Mouse (Mus musculus) thymus, postnatal 0 days (tissue): Measurements from ENCODE around the gene Kndc1. TPM values are rescaled to one million over a fixed set of nuclear protein-coding genes. Genes with fewer than 3 reads are reported as not detected.

Source experiments
- DNase-seq: peaks from one replicate; pipeline ENCODE4 v3.0.0-alpha.2; 2015; ENCODE audit warnings: low spot score
- microRNA counts: library from miRNA; unstranded; fragments of <30 nt; microRNA quantifications from one replicate; lab custom pipeline; 2015
- microRNA-seq: library from miRNA; unstranded; fragments of <30 nt; microRNA quantifications from one replicate; pipeline ENCODE4, GENCODE M21; 2016; ENCODE audit warnings: borderline number of aligned reads
- polyA plus RNA-seq: library from polyadenylated mRNA; unstranded; fragments of >200 nt; fragmentation: Nextera tagmentation; extraction: Ambion mirVana; gene quantifications from 2 replicates; pipeline ENCODE4 v1.2.1, GENCODE M21; 2015

Kndc1 gene
- polyA plus RNA-seq, 1 experiment from 2014 or later, result 0.90 TPM

GRCm38 (mm10) chr7:139982058-139982457, 87.6 kb downstream of the Kndc1 start:
- DNase-seq, result no peak

DNA sequence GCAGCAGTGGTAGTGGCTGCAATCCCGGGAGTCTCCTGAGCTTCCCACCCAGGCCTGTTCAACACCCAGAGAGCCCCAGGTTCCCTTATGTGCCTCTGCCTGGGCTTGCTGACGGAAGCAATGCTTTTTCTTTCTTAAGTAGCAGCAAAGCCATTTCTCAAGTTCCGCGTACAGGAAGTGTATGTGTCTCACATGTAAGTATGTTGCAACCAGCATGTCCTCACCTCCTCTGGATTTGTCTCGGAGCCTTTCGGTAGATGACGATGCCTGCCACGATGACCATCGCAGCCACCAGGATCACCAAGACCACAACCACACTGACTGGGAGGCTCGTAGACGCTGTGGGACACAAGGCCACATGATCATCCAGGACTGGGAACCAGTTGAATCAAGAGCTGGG, 90.0 kb downstream of the Kndc1 start:
- no peak for DNase-seq

DNA sequence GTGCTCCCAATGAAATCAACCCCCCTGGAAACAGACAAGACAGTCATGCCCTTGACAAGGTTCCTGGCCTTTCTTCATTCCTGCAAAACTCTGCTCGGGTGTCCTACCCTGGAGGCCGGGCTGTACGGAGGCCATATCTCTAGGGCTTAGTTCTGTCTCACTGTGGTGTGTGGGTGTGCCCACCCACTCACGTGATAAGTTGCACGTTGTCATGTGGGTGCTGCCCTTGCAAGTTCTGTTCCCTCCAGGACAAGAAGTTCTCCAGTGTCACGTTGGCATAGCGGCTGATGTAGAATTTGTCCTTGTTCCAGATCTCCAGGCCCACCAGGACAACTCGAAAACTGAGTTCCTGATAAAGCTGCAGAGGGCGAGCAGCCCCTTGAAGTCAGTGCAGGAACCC, 93.8 kb downstream of the Kndc1 start:
- no peak for DNase-seq

DNA sequence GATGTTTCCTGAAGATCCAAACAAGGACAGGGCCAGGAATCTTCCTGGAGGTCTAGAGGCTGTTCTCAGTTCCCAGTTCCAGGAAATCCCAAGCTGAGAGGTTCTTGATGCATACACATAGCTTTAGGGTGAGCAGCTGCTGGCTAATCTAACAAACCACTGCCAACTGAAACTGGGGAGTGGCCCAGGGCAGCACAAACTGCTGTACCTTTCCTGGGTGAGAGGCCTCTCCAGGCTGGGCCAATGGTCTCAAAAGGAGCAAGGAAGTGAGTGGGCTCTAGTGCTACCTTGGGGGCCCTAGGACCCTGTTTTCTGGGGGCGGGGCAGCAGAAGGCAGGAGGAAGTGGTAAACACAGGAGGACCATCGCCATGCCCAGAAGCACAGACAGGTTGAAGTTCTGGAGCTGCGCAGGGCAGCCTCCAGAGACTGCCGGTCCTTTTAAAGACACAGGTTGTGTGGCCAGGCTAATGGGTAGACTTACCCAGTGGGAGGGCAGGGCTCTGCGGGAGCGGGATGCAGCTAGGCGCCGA, 96.4 kb downstream of the Kndc1 start:
- peak; percentile 9 for DNase-seq

MicroRNA genes within 50 kb of the gene (microRNA counts, 519-probe panel; counts per million panel counts)
- microRNA mmu-miR-202-3p (lab: Ali Mortazavi, UCI) (473 counts per million, percentile 71 among the panel's probes with 10 or more counts), microRNA mmu-miR-202-5p (lab: Ali Mortazavi, UCI) (473 counts per million, percentile 71 among the panel's probes with 10 or more counts)

Small RNA genes lying within 50 kb of the gene (microRNA-seq; reads per million reads assigned to microRNA genes)
- 2.9 reads per million for gene Mir202
- 2.9 reads per million for gene Mir7062
- not detected for gene mmu-mir-7686

Other genes with a start within 250 kb of the Kndc1 start
- gene Cfap46, start 210.9 kb upstream of the Kndc1 start, polyA plus RNA-seq, result 0.33 and 0.44 TPM in 2 replicates
- gene Adgra1, start 60.5 kb upstream of the Kndc1 start, polyA plus RNA-seq, result not detected in 2 replicates
- 8.7 and 8.9 TPM in 2 replicates for gene Utf1, start 49.1 kb downstream of the Kndc1 start, polyA plus RNA-seq
- gene 6430531B16Rik, start 84.1 kb downstream of the Kndc1 start, polyA plus RNA-seq, result 0.71 and 0.90 TPM in 2 replicates
- 5.3 and 6.7 TPM in 2 replicates for gene Adam8, start 97.9 kb downstream of the Kndc1 start, polyA plus RNA-seq
- gene Zfp511, start 141.7 kb downstream of the Kndc1 start, polyA plus RNA-seq, result 38.9 and 40.3 TPM in 2 replicates
- gene Tubgcp2, start 142.0 kb downstream of the Kndc1 start, polyA plus RNA-seq, result 42.2 TPM in 2 replicates
- gene Msx3, start 154.4 kb downstream of the Kndc1 start, polyA plus RNA-seq, result 0.21 and 0.25 TPM in 2 replicates
- 0.44 and 0.52 TPM in 2 replicates for gene Caly, start 187.9 kb downstream of the Kndc1 start, polyA plus RNA-seq
- 1.5 and 2.3 TPM in 2 replicates for gene Prap1, start 198.7 kb downstream of the Kndc1 start, polyA plus RNA-seq
- gene Fuom, start 207.7 kb downstream of the Kndc1 start, polyA plus RNA-seq, result 27.8 and 28.6 TPM in 2 replicates
- gene Paox, start 221.1 kb downstream of the Kndc1 start, polyA plus RNA-seq, result 26.8 and 28.8 TPM in 2 replicates
- 95.0 and 102 TPM in 2 replicates for gene Echs1, start 221.8 kb downstream of the Kndc1 start, polyA plus RNA-seq
- 32.1 and 33.1 TPM in 2 replicates for gene Mtg1, start 242.9 kb downstream of the Kndc1 start, polyA plus RNA-seq